Mouse (Mus musculus) forebrain, embryonic 11.5 days (tissue): ENCODE results near the gene Nr1h2. TPM values are rescaled to one million over a fixed set of nuclear protein-coding genes. Genes with fewer than 3 reads are reported as not detected.

Experiments used
- ATAC-seq: fragments of 200-750 bp; cut with Nextera tagmentation; replicated peaks from 2 replicates; pipeline ENCODE4 v1.8.0; 2017; ENCODE audit warnings: moderate TSS enrichment; ENCODE audit not compliant: low FRiP score
- DNase-seq: peaks from one replicate; pipeline ENCODE4 v3.0.0-alpha.2; 2017; ENCODE audit warnings: low spot score
- H3K27ac ChIP-seq: fragments of 300-500 bp; sonication (generic); 2 replicates; pipeline ENCODE4 v1.5.1; 2014; ENCODE audit warnings: low read depth, low read length
- H3K27me3 ChIP-seq: fragments of 300-500 bp; sonication (generic); 2 replicates; pipeline ENCODE4 v1.6.1; 2014; ENCODE audit warnings: mild to moderate bottlenecking, low read length, mixed read lengths; ENCODE audit not compliant: control insufficient read depth, insufficient read depth
- H3K36me3 ChIP-seq: fragments of 300-500 bp; sonication (generic); 2 replicates; pipeline ENCODE4 v1.6.1; 2014; ENCODE audit warnings: mild to moderate bottlenecking, low read length, moderate library complexity, mixed read lengths; ENCODE audit not compliant: control insufficient read depth, insufficient read depth
- H3K4me1 ChIP-seq: fragments of 300-500 bp; sonication (generic); replicated peaks from 2 replicates; pipeline ENCODE4 v1.6.1; 2014; ENCODE audit warnings: low read length, mixed read lengths; ENCODE audit not compliant: control insufficient read depth, insufficient read depth
- H3K4me2 ChIP-seq: fragments of 300-500 bp; sonication (generic); 2 replicates; pipeline ENCODE4 v1.6.1; 2014; ENCODE audit warnings: low read depth, mild to moderate bottlenecking, low read length, moderate library complexity, mixed read lengths; ENCODE audit not compliant: severe bottlenecking
- H3K4me3 ChIP-seq: fragments of 300-500 bp; sonication (generic); 2 replicates; pipeline ENCODE4 v1.5.1; 2014; ENCODE audit warnings: low read depth, low read length
- H3K9ac ChIP-seq: fragments of 300-500 bp; sonication (generic); 2 replicates; pipeline ENCODE4 v1.6.1; 2014; ENCODE audit warnings: low read length
- H3K9me3 ChIP-seq: fragments of 300-500 bp; sonication (generic); 2 replicates; pipeline ENCODE4 v1.6.1; 2016; ENCODE audit warnings: low read length, mixed read lengths; ENCODE audit not compliant: control insufficient read depth
- WGBS: fragments of 180-500 bp; shearing (Covaris S2); extraction: QIAGEN DNeasy Blood & Tissue Kit; methylation state at CpG from one replicate; pipeline ENCODE4 v1.1.7; 2014; 5-methylcytosine and 5-hydroxymethylcytosine counted together
- polyA plus RNA-seq: library from polyadenylated mRNA; unstranded; fragments of >200 nt; fragmentation: Nextera tagmentation; extraction: Ambion mirVana; gene quantifications from 2 replicates; pipeline ENCODE4 v1.2.1, GENCODE M21; 2014

Gene Nr1h2
- polyA plus RNA-seq, 1 experiment from 2014 or later, result 72.3 TPM

- Histone ChIP-seq H3K9ac (no peak overlapping the region), H3K4me3 (no peak overlapping the region), H3K4me1 (0 out of 2 replicates have a peak, but pooled peaks cover under 1% of the 10 kb centered on the region), H3K36me3 (peaks cover 10% of the 10 kb centered on the region), H3K27ac (no peak overlapping the region), H3K9me3 (no peaks in the 10 kb centered on the region), H3K4me2 (no peak overlapping the region), H3K27me3 (no peaks in the 10 kb centered on the region)
- ATAC-seq (no peak), DNase-seq (no peak)
- 89% methylated on average over 29 of the region's 29 CpGs for WGBS
Measured at GRCm38 (mm10) chr7:44532918-44533745, 20.6 kb downstream of the Nr1h2 start.

- Histone ChIP-seq H3K27ac (no peak within 1 kb of the TSS), H3K27me3 (no peaks in the 10 kb centered on the region), H3K36me3 (peaks cover 10% of the 10 kb centered on the region), H3K9me3 (no peaks in the 10 kb centered on the region), H3K4me3 (no peak within 1 kb of the TSS), H3K4me1 (0 out of 2 replicates have a peak, but pooled peaks cover 3% of the 10 kb centered on the region), H3K4me2 (no peak within 1 kb of the TSS), H3K9ac (no peak within 1 kb of the TSS)
- DNase-seq (no peak), ATAC-seq (no peak)
- WGBS, result 82% methylated on average over 4 of the region's 4 CpGs
Measured at GRCm38 (mm10) chr7:44531946-44532732, 21.6 kb downstream of the Nr1h2 start, which contains the start of gene Spib. Gene Spib, minus strand, starts transcription at chr7:44532071.

- Histone ChIP-seq H3K27ac (no peak overlapping the region), H3K9me3 (no peaks in the 10 kb centered on the region), H3K4me2 (no peak overlapping the region), H3K27me3 (no peaks in the 10 kb centered on the region), H3K9ac (no peak overlapping the region), H3K36me3 (peaks cover 10% of the 10 kb centered on the region), H3K4me1 (0 out of 2 replicates have a peak, but pooled peaks cover 3% of the 10 kb centered on the region), H3K4me3 (no peak overlapping the region)
- WGBS, result 54% methylated on average over 5 of the region's 5 CpGs
- DNase-seq (no peak), ATAC-seq (no peak)
Measured at GRCm38 (mm10) chr7:44531207-44531606, 22.5 kb downstream of the Nr1h2 start.

- no peak overlapping the region for H3K27ac ChIP-seq
- H3K4me2 ChIP-seq, result no peak overlapping the region
- 78% methylated on average over 3 of the region's 3 CpGs for WGBS
- no peak overlapping the region for H3K4me3 ChIP-seq
- no peak overlapping the region for H3K9ac ChIP-seq
- no peaks in the 10 kb centered on the region for H3K9me3 ChIP-seq
- ATAC-seq (no peak), DNase-seq (no peak)
- 0 out of 2 replicates have a peak, but pooled peaks cover 3% of the 10 kb centered on the region for H3K4me1 ChIP-seq
- H3K27me3 ChIP-seq, result 0 out of 2 replicates have a peak, but pooled peaks cover 1% of the 10 kb centered on the region
- peaks cover 10% of the 10 kb centered on the region for H3K36me3 ChIP-seq
Measured at GRCm38 (mm10) chr7:44530507-44530906, 23.2 kb downstream of the Nr1h2 start.

GRCm38 (mm10) chr7:44529518-44529917, 24.2 kb downstream of the Nr1h2 start:
- no peak for ATAC-seq
- Histone ChIP-seq H3K27me3 (peaks cover 3% of the 10 kb centered on the region; the same call in 1 of the 2 replicates), H3K4me2 (no peak overlapping the region), H3K9me3 (no peaks in the 10 kb centered on the region), H3K36me3 (peaks cover 10% of the 10 kb centered on the region), H3K9ac (no peak overlapping the region), H3K27ac (no peak overlapping the region), H3K4me3 (no peak overlapping the region), H3K4me1 (0 out of 2 replicates have a peak, but pooled peaks cover 5% of the 10 kb centered on the region)
- no peak for DNase-seq
- 70% methylated on average over 5 of the region's 5 CpGs for WGBS

- peak overlapping the region; percentile 27 for H3K4me3 ChIP-seq
- H3K36me3 ChIP-seq, result no peaks in the 10 kb centered on the region
- WGBS, result 6% methylated on average over 40 of the region's 40 CpGs
- DNase-seq (peak; percentile 88), ATAC-seq (no peak; the same call in 1 of the 2 replicates)
- peak overlapping the region; percentile 66 for H3K4me2 ChIP-seq
- no peaks in the 10 kb centered on the region for H3K9me3 ChIP-seq
- H3K27me3 ChIP-seq, result peaks cover 4% of the 10 kb centered on the region; the same call in 1 of the 2 replicates
- 0 out of 2 replicates have a peak, but pooled peaks cover 5% of the 10 kb centered on the region for H3K4me1 ChIP-seq
- peak overlapping the region; percentile 39; the same call in 1 of the 2 replicates for H3K9ac ChIP-seq
- H3K27ac ChIP-seq, result no peak overlapping the region
Measured at GRCm38 (mm10) chr7:44527483-44528398, 26.0 kb downstream of the Nr1h2 start.

GRCm38 (mm10) chr7:44526414-44527154, 27.2 kb downstream of the Nr1h2 start:
- no peak for ATAC-seq
- H3K36me3 ChIP-seq, result no peaks in the 10 kb centered on the region
- H3K4me1 ChIP-seq, result 0 out of 2 replicates have a peak, but pooled peaks cover 5% of the 10 kb centered on the region
- no peak for DNase-seq
- no peak overlapping the region for H3K4me2 ChIP-seq
- no peaks in the 10 kb centered on the region for H3K9me3 ChIP-seq
- H3K27ac ChIP-seq, result no peak overlapping the region
- peaks cover 7% of the 10 kb centered on the region; the same call in 1 of the 2 replicates for H3K27me3 ChIP-seq
- no peak overlapping the region for H3K9ac ChIP-seq
- WGBS, result 89% methylated on average over 14 of the region's 14 CpGs
- no peak overlapping the region for H3K4me3 ChIP-seq
